Mouse (Mus musculus): ENCODE results near the gene Lrp10.

Lrp10 gene

GRCm38 (mm10) chr14:54475941-54476844 lies 12.3 kb downstream of the Lrp10 start, which contains the start of gene Rem2:
Gene Rem2, plus strand, starts transcription at chr14:54476100.
- peaks cover 64% of the 10 kb centered on the region for H3K27me3 ChIP-seq (ENCODE audit: insufficient read depth, low read length)
- H3K4me1 ChIP-seq (replicated peaks; ENCODE audit: low read depth, low read length) = peaks cover 31% of the 10 kb centered on the region
- no peaks in the 10 kb centered on the region for H3K9me3 ChIP-seq (ENCODE audit: low read length)
- no peaks in the 10 kb centered on the region for H3K36me3 ChIP-seq (ENCODE audit: insufficient read depth, low read length)
- TF ChIP-seq CTCF (conservative IDR thresholded peaks at IDR 0.05; ENCODE audit: low read length) (no peak), POU5F1 (IDR thresholded peaks at IDR 0.05; ENCODE audit: borderline replicate concordance, low read length) (no peak), NANOG (IDR thresholded peaks at IDR 0.05; ENCODE audit: borderline replicate concordance, low read length) (no peak)
- H3K4me3 ChIP-seq (replicated peaks; ENCODE audit: low read length) = peak within 1 kb of the TSS; percentile 72

GRCm38 (mm10) chr14:54477172-54477909 lies 13.4 kb downstream of the Lrp10 start:
- no peak overlapping the region for H3K4me3 ChIP-seq (replicated peaks; ENCODE audit: low read length)
- no peaks in the 10 kb centered on the region for H3K36me3 ChIP-seq (ENCODE audit: insufficient read depth, low read length)
- peaks cover 68% of the 10 kb centered on the region for H3K27me3 ChIP-seq (ENCODE audit: insufficient read depth, low read length)
- H3K4me1 ChIP-seq (replicated peaks; ENCODE audit: low read depth, low read length) = peaks cover 31% of the 10 kb centered on the region
- no peaks in the 10 kb centered on the region for H3K9me3 ChIP-seq (ENCODE audit: low read length)
- TF ChIP-seq NANOG (IDR thresholded peaks at IDR 0.05; ENCODE audit: borderline replicate concordance, low read length) = no peak
- TF ChIP-seq CTCF (conservative IDR thresholded peaks at IDR 0.05; ENCODE audit: low read length) = no peak
- TF ChIP-seq POU5F1 (IDR thresholded peaks at IDR 0.05; ENCODE audit: borderline replicate concordance, low read length) = no peak

GRCm38 (mm10) chr14:54479451-54479920 lies 15.5 kb downstream of the Lrp10 start:
- Histone ChIP-seq H3K4me3 (replicated peaks; ENCODE audit: low read length) (peak overlapping the region; percentile 76), H3K4me1 (replicated peaks; ENCODE audit: low read depth, low read length) (peaks cover 31% of the 10 kb centered on the region), H3K9me3 (ENCODE audit: low read length) (no peaks in the 10 kb centered on the region), H3K27me3 (ENCODE audit: insufficient read depth, low read length) (peaks cover 71% of the 10 kb centered on the region), H3K36me3 (ENCODE audit: insufficient read depth, low read length) (no peaks in the 10 kb centered on the region)
- TF ChIP-seq NANOG (IDR thresholded peaks at IDR 0.05; ENCODE audit: borderline replicate concordance, low read length) (no peak), POU5F1 (IDR thresholded peaks at IDR 0.05; ENCODE audit: borderline replicate concordance, low read length) (no peak), CTCF (conservative IDR thresholded peaks at IDR 0.05; ENCODE audit: low read length) (no peak)

GRCm38 (mm10) chr14:54480673-54481072 lies 16.7 kb downstream of the Lrp10 start:
- H3K4me1 ChIP-seq (replicated peaks; ENCODE audit: low read depth, low read length) = peaks cover 27% of the 10 kb centered on the region
- H3K36me3 ChIP-seq (ENCODE audit: insufficient read depth, low read length) = no peaks in the 10 kb centered on the region
- TF ChIP-seq CTCF (conservative IDR thresholded peaks at IDR 0.05; ENCODE audit: low read length) = no peak
- no peak overlapping the region for H3K4me3 ChIP-seq (replicated peaks; ENCODE audit: low read length)
- H3K27me3 ChIP-seq (ENCODE audit: insufficient read depth, low read length) = peaks cover 60% of the 10 kb centered on the region
- H3K9me3 ChIP-seq (ENCODE audit: low read length) = no peaks in the 10 kb centered on the region

- Histone ChIP-seq H3K36me3 (ENCODE audit: insufficient read depth, low read length) (no peaks in the 10 kb centered on the region), H3K9me3 (ENCODE audit: low read length) (no peaks in the 10 kb centered on the region), H3K27me3 (ENCODE audit: insufficient read depth, low read length) (peaks cover 58% of the 10 kb centered on the region), H3K4me1 (replicated peaks; ENCODE audit: low read depth, low read length) (peaks cover 20% of the 10 kb centered on the region), H3K4me3 (replicated peaks; ENCODE audit: low read length) (no peak overlapping the region)
- TF ChIP-seq POU5F1 (IDR thresholded peaks at IDR 0.05; ENCODE audit: borderline replicate concordance, low read length) = no peak
- no peak for TF ChIP-seq CTCF (conservative IDR thresholded peaks at IDR 0.05; ENCODE audit: low read length)
Observed at GRCm38 (mm10) chr14:54481402-54481801, 17.5 kb downstream of the Lrp10 start.

- Histone ChIP-seq H3K36me3 (ENCODE audit: insufficient read depth, low read length) (no peaks in the 10 kb centered on the region), H3K4me1 (replicated peaks; ENCODE audit: low read depth, low read length) (peaks cover 9% of the 10 kb centered on the region), H3K9me3 (ENCODE audit: low read length) (no peaks in the 10 kb centered on the region), H3K27me3 (ENCODE audit: insufficient read depth, low read length) (peaks cover 54% of the 10 kb centered on the region), H3K4me3 (replicated peaks; ENCODE audit: low read length) (no peak overlapping the region)
- peak; percentile 95 for TF ChIP-seq CTCF (conservative IDR thresholded peaks at IDR 0.05; ENCODE audit: low read length)
- TF ChIP-seq POU5F1 (IDR thresholded peaks at IDR 0.05; ENCODE audit: borderline replicate concordance, low read length) = no peak
- no peak for TF ChIP-seq NANOG (IDR thresholded peaks at IDR 0.05; ENCODE audit: borderline replicate concordance, low read length)
Observed at GRCm38 (mm10) chr14:54482498-54482897, 18.6 kb downstream of the Lrp10 start.

GRCm38 (mm10) chr14:54485899-54486298 lies 22.0 kb downstream of the Lrp10 start:
- Histone ChIP-seq H3K9me3 (ENCODE audit: low read length) (no peaks in the 10 kb centered on the region), H3K27me3 (ENCODE audit: insufficient read depth, low read length) (peaks cover 21% of the 10 kb centered on the region), H3K4me3 (replicated peaks; ENCODE audit: low read length) (no peak overlapping the region), H3K36me3 (ENCODE audit: insufficient read depth, low read length) (no peaks in the 10 kb centered on the region), H3K4me1 (replicated peaks; ENCODE audit: low read depth, low read length) (no peaks in the 10 kb centered on the region)
- TF ChIP-seq POU5F1 (IDR thresholded peaks at IDR 0.05; ENCODE audit: borderline replicate concordance, low read length) (no peak), CTCF (conservative IDR thresholded peaks at IDR 0.05; ENCODE audit: low read length) (no peak), NANOG (IDR thresholded peaks at IDR 0.05; ENCODE audit: borderline replicate concordance, low read length) (no peak)

GRCm38 (mm10) chr14:54487732-54488131 lies 23.8 kb downstream of the Lrp10 start:
- Histone ChIP-seq H3K4me3 (replicated peaks; ENCODE audit: low read length) (no peak overlapping the region), H3K9me3 (ENCODE audit: low read length) (0 out of 2 replicates have a peak, but pooled peaks cover 4% of the 10 kb centered on the region), H3K36me3 (ENCODE audit: insufficient read depth, low read length) (no peaks in the 10 kb centered on the region), H3K27me3 (ENCODE audit: insufficient read depth, low read length) (peaks cover 15% of the 10 kb centered on the region), H3K4me1 (replicated peaks; ENCODE audit: low read depth, low read length) (no peaks in the 10 kb centered on the region; the same call in 1 of the 2 replicates)
- TF ChIP-seq POU5F1 (IDR thresholded peaks at IDR 0.05; ENCODE audit: borderline replicate concordance, low read length) (no peak), NANOG (IDR thresholded peaks at IDR 0.05; ENCODE audit: borderline replicate concordance, low read length) (no peak), CTCF (conservative IDR thresholded peaks at IDR 0.05; ENCODE audit: low read length) (no peak)

Measured in E14TG2a.4 (cell line).